Mouse (Mus musculus) heart, embryonic 12.5 days (tissue): Measurements from ENCODE around the gene Kcnmb1. TPM values are rescaled to one million over a fixed set of nuclear protein-coding genes. Genes with fewer than 3 reads are reported as not detected.

Experiments
- ATAC-seq: fragments of 200-750 bp; cut with Nextera tagmentation; 2 replicates; pipeline ENCODE4 v1.8.0; 2017; ENCODE audit warnings: moderate TSS enrichment, moderate library complexity; ENCODE audit not compliant: insufficient number of reproducible peaks, low FRiP score
- H3K27ac ChIP-seq: fragments of 300-500 bp; sonication (generic); 2 replicates; pipeline ENCODE4 v1.5.1; 2016; ENCODE audit warnings: mild to moderate bottlenecking, moderate library complexity; ENCODE audit not compliant: poor library complexity, severe bottlenecking
- H3K27me3 ChIP-seq: fragments of 300-500 bp; sonication (generic); replicated peaks from 2 replicates; pipeline ENCODE4 v1.6.1; 2016; ENCODE audit warnings: mild to moderate bottlenecking, moderate library complexity
- H3K36me3 ChIP-seq: fragments of 300-500 bp; sonication (generic); 2 replicates; pipeline ENCODE4 v1.6.1; 2016; ENCODE audit warnings: mild to moderate bottlenecking, moderate library complexity
- H3K4me1 ChIP-seq: fragments of 300-500 bp; sonication (generic); replicated peaks from 2 replicates; pipeline ENCODE4 v1.6.1; 2016; ENCODE audit warnings: mild to moderate bottlenecking
- H3K4me2 ChIP-seq: fragments of 300-500 bp; sonication (generic); 2 replicates; pipeline ENCODE4 v1.6.1; 2016; ENCODE audit warnings: mild to moderate bottlenecking, moderate library complexity
- H3K4me3 ChIP-seq: fragments of 300-500 bp; sonication (generic); 2 replicates; pipeline ENCODE4 v1.5.1; 2016; ENCODE audit warnings: mild to moderate bottlenecking
- H3K9ac ChIP-seq: fragments of 300-500 bp; sonication (generic); 2 replicates; pipeline ENCODE4 v1.6.1; 2016; ENCODE audit warnings: mild to moderate bottlenecking, moderate library complexity
- H3K9me3 ChIP-seq: fragments of 300-500 bp; sonication (generic); replicated peaks from 2 replicates; pipeline ENCODE4 v1.6.1; 2016; ENCODE audit warnings: mild to moderate bottlenecking, moderate library complexity
- WGBS: fragments of 180-500 bp; shearing (Covaris S2); methylation state at CpG from one replicate; pipeline ENCODE4 v1.1.7; 2016; 5-methylcytosine and 5-hydroxymethylcytosine counted together
- polyA plus RNA-seq: library from polyadenylated mRNA; unstranded; fragments of >200 nt; fragmentation: Nextera tagmentation; extraction: Ambion mirVana; gene quantifications from 2 replicates; pipeline ENCODE4 v1.2.1, GENCODE M21; 2016

Gene Kcnmb1
- polyA plus RNA-seq, 1 experiment from 2014 or later, result 4.6 TPM

DNA sequence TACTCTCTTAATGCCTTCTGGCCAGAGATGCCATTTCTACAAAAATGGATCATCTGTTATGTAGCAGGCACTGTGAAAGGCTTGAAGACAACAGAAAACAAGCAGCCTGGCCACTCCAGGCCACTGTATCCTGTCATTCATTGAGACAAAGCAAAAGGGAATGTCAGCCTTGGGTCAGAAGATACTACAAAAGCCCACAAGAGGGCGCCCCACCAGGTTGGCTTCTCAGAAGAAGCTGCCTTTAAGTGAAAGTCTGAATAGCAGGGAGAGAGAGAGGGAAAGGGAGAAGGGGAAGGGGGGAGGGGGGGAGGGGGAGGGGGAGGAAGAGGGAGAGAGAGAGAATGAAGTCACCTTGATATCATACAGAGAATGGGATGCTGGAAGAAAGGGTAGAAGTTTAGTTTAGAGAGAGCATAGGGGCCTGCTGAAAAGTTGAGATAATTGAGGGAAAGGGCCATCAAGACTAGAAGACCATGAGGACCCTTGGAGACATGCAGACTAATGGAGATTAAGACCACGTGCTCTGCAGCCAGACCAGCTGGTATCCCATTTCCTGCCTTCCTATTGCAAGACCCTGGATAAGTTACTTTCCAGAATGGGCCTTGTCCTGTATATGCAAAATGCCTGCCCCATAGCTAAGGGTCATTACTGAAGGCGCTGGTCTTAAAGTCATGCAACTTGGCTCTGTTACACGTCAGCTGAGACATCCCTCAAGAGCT is 18.6 kb upstream of the Kcnmb1 start:
- Histone ChIP-seq H3K36me3 (no peaks in the 10 kb centered on the region), H3K27me3 (no peaks in the 10 kb centered on the region), H3K9me3 (0 out of 2 replicates have a peak, but pooled peaks cover 3% of the 10 kb centered on the region), H3K27ac (no peak overlapping the region), H3K9ac (no peak overlapping the region), H3K4me2 (no peak overlapping the region), H3K4me3 (no peak overlapping the region), H3K4me1 (no peaks in the 10 kb centered on the region)
- no peak for ATAC-seq
- 51% methylated on average over 4 of the region's 4 CpGs for WGBS

DNA sequence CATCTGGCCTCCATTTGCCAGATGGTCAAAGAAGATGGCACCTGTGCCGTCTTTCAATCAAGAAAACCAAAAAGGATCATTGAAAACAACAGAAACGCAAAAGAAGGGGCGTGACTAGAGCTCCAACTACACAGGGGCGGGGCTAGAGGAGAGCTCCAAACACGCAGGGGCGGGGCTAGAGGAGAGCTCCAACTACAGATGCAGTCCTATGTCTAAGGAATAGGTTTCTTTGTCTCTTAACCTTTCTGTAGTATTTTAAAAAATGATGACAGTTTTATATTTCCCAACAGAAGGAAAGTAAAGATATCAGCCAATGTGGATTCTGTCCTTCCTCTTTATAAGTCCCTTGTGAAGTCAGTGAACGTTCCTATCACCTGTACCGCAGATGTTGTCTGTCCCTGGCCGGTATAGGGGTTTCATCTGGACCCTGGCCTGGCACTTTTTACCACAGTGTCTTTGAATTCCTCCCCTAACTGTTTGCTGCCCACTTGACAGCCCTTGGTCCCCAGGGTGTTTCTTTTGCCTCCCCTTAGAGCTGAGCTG is 18.0 kb upstream of the Kcnmb1 start:
- H3K4me1 ChIP-seq, result no peaks in the 10 kb centered on the region
- ATAC-seq, result no peak
- 0 out of 2 replicates have a peak, but pooled peaks cover 3% of the 10 kb centered on the region for H3K9me3 ChIP-seq
- no peak overlapping the region for H3K27ac ChIP-seq
- H3K4me3 ChIP-seq, result no peak overlapping the region
- H3K4me2 ChIP-seq, result no peak overlapping the region
- no peak overlapping the region for H3K9ac ChIP-seq
- no peaks in the 10 kb centered on the region for H3K27me3 ChIP-seq
- H3K36me3 ChIP-seq, result no peaks in the 10 kb centered on the region
- WGBS, result 83% methylated on average over 9 of the region's 9 CpGs

DNA sequence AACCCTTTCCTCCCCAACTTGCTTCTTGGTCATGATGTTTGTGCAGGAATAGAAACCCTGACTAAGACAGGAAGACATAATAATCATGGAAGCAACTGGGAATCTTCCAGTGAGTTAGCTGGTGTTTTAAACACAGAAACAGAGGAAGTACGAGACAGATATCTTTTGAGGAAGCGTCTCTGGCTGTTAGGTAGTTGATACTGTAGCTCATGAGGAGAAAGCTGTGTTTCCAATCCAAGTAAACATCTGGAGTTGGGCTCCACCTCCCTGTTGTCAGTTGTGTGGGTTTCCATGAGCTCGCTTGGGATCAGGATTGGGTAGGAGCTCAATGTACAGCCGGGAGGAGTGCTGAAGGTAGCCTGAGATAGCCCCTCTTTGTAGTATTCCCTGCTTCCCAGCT is 16.3 kb upstream of the Kcnmb1 start:
- H3K27me3 ChIP-seq, result no peaks in the 10 kb centered on the region
- H3K4me3 ChIP-seq, result no peak overlapping the region
- peaks cover 7% of the 10 kb centered on the region for H3K9me3 ChIP-seq
- H3K36me3 ChIP-seq, result no peaks in the 10 kb centered on the region
- no peak for ATAC-seq
- H3K27ac ChIP-seq, result no peak overlapping the region
- 57% methylated on average over 4 of the region's 4 CpGs for WGBS
- H3K4me2 ChIP-seq, result no peak overlapping the region
- no peaks in the 10 kb centered on the region for H3K4me1 ChIP-seq
- no peak overlapping the region for H3K9ac ChIP-seq

DNA sequence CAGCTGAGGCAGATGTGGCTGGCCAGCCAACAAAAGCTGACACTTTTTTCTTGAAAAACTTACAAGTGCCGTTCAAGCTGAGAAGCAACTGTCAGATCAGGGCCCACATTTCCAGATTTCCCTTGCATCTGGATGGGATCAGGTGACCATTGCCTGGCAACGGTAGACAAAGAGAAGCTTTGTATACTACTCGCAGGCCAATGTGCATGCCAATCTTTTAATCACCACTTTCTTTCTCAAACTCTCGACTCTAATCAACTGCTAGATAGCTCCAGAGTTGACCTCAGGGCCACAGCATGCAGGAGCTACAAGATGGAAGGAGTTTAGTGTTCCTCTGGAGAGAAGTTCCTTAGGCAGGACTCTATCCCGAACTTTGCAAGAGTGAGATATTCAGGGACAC is 11.7 kb upstream of the Kcnmb1 start:
- H3K4me1 ChIP-seq, result no peaks in the 10 kb centered on the region
- no peak overlapping the region for H3K27ac ChIP-seq
- H3K4me2 ChIP-seq, result no peak overlapping the region
- H3K4me3 ChIP-seq, result no peak overlapping the region
- no peak for ATAC-seq
- H3K9me3 ChIP-seq, result peaks cover 4% of the 10 kb centered on the region
- H3K9ac ChIP-seq, result no peak overlapping the region
- H3K27me3 ChIP-seq, result 0 out of 2 replicates have a peak, but pooled peaks cover 3% of the 10 kb centered on the region
- WGBS, result 50% methylated on average over 5 of the region's 5 CpGs
- H3K36me3 ChIP-seq, result no peaks in the 10 kb centered on the region

DNA sequence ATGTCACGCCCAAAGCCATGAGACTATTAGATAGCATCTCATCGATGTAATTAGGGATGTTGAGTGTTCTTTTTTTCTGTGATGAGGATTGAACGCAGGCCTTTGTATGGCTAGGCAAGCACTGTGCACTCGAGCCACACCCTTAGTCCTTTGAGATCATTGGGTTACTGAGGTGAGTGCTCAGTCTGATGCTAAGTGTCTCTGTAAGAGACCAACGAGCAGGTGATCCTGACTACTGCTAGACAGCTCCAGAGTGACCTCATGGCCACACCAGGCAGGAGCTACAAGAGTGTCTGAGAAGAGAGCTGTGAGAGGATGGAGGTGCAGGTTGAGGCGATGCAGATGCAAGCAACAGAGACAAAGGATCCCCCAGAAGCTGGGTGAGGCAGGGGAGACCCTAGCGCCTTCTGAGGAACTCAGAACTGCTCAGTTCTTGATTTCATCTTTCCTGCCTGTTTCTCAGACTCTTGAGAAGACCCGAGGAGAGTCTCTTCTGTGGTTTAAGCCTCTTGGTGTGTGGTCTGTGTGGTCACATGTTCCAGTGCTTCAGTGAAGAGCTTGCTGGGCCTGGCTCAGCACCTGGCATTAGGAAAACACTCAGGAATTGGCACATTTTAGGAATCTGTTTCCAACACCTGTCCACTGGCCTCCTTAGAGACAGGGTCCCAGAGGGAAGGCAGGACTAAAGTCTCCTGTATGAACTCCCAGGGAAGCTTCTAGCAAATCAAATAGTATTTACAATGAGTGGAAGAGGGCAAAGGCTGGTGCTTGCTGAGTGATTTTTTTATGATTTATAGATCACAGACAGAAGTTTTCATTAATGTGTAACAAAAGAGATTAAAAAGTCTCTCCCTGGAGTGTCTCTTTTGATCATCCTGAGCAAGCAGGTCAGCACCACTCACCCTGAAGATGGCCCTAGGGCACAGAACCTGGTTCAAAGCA is 10.9 kb upstream of the Kcnmb1 start:
- no peak overlapping the region for H3K4me2 ChIP-seq
- WGBS, result 73% methylated on average over 8 of the region's 8 CpGs
- 0 out of 2 replicates have a peak, but pooled peaks cover 8% of the 10 kb centered on the region for H3K27me3 ChIP-seq
- ATAC-seq, result no peak
- H3K4me1 ChIP-seq, result no peaks in the 10 kb centered on the region
- peaks cover 4% of the 10 kb centered on the region for H3K9me3 ChIP-seq
- no peak overlapping the region for H3K27ac ChIP-seq
- no peak overlapping the region for H3K9ac ChIP-seq
- H3K4me3 ChIP-seq, result no peak overlapping the region
- H3K36me3 ChIP-seq, result no peaks in the 10 kb centered on the region

DNA sequence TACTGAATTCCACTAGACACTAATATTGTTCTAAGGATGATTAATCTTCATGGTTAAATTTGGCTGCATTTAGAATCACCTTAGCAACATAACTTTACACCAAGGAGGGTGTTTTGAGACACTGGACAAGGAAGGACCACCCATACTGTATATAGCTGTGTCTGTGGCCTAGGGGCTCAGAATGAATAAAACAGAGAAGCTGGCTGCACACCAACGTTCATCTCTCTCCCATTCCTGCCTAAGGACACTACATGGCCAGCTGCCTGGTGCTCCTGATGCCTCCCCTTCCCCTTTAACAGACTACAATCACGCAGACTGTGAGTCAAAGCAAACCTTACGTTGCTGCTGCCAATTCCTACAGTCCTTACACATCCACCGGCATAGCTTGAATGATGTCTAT is 6.8 kb upstream of the Kcnmb1 start:
- no peak overlapping the region for H3K9ac ChIP-seq
- 72% methylated on average over 4 of the region's 4 CpGs for WGBS

DNA sequence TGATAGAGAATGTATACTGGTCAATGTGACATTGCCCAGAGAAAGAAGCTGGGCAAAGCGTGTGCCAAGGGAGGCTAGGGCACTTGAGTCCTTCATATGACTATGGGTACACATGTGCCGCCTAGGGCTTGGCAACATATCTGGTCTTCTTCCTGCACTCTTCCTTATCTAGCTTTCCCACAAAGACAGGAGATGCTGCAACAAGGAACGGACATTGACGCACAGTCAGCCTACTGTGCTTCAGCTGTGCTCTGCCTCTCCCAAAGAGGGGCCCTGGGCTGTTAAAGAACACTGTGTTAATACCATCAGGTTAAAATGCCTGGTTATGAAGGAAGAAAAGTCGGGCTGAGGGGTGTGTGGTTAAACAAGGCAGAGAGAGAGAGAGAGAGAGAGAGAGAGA is 6.2 kb upstream of the Kcnmb1 start:
- Histone ChIP-seq H3K27ac (no peak overlapping the region), H3K9ac (no peak overlapping the region), H3K36me3 (no peaks in the 10 kb centered on the region), H3K4me3 (no peak overlapping the region), H3K4me1 (no peaks in the 10 kb centered on the region), H3K27me3 (0 out of 2 replicates have a peak, but pooled peaks cover 8% of the 10 kb centered on the region), H3K4me2 (no peak overlapping the region), H3K9me3 (no peaks in the 10 kb centered on the region)
- WGBS, result 60% methylated on average over 5 of the region's 5 CpGs
- ATAC-seq, result no peak

More for the DNA sequence above, 6.8 kb upstream of the Kcnmb1 start:
- H3K9me3 ChIP-seq, result no peaks in the 10 kb centered on the region
- no peak overlapping the region for H3K4me2 ChIP-seq
- H3K27me3 ChIP-seq, result 0 out of 2 replicates have a peak, but pooled peaks cover 8% of the 10 kb centered on the region
- no peaks in the 10 kb centered on the region for H3K4me1 ChIP-seq
- H3K4me3 ChIP-seq, result no peak overlapping the region
- H3K27ac ChIP-seq, result no peak overlapping the region
- H3K36me3 ChIP-seq, result no peaks in the 10 kb centered on the region
- ATAC-seq, result no peak

DNA sequence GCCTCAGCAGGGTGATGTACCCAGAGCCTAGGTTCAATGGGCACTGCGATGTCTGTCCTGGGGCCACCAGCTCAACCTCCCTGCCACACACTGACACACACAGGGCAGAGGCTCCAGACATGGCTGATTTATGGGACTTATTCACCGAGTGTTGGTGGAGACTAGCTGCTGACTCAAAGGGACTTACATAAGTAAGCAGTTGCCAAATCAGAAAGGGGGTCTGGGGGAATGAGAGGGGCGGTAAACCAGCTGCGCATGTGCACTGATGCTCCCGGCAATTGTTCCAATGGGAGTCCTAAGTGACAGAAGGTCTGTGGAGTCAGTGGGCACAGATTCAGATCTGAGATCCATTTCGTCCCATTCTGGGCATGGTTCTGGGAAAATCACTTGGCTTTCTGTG is 5.2 kb upstream of the Kcnmb1 start:
- ATAC-seq, result no peak
- H3K4me1 ChIP-seq, result peaks cover 7% of the 10 kb centered on the region
- WGBS, result 86% methylated on average over 6 of the region's 6 CpGs
- no peaks in the 10 kb centered on the region for H3K9me3 ChIP-seq
- H3K36me3 ChIP-seq, result no peaks in the 10 kb centered on the region
- H3K27me3 ChIP-seq, result 0 out of 2 replicates have a peak, but pooled peaks cover 8% of the 10 kb centered on the region
- no peak overlapping the region for H3K4me3 ChIP-seq
- H3K27ac ChIP-seq, result no peak overlapping the region
- H3K9ac ChIP-seq, result no peak overlapping the region
- no peak overlapping the region for H3K4me2 ChIP-seq

DNA sequence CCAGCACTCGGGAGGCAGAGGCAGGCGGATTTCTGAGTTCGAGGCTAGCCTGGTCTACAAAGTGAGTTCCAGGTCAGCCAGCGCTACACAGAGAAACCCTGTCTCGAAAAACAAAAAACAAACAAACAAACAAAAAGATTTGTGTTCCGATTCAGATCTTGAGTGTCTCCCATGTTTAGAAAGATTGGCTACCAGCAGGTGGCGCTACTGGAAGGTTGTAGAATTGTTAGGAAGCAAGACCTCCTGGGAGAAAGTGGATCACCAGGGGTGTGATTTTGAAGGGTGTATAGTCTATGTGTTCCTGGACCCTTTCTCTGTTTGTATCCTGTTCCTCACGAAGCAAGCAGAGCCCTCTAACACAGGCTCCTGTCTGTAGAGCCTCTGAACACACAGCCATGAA is 4.1 kb upstream of the Kcnmb1 start:
- no peaks in the 10 kb centered on the region for H3K36me3 ChIP-seq
- no peak overlapping the region for H3K4me3 ChIP-seq
- no peak for ATAC-seq
- H3K27ac ChIP-seq, result no peak overlapping the region
- H3K9ac ChIP-seq, result no peak overlapping the region
- H3K27me3 ChIP-seq, result 0 out of 2 replicates have a peak, but pooled peaks cover 8% of the 10 kb centered on the region
- H3K4me2 ChIP-seq, result no peak overlapping the region
- H3K9me3 ChIP-seq, result no peaks in the 10 kb centered on the region
- peaks cover 18% of the 10 kb centered on the region for H3K4me1 ChIP-seq
- WGBS, result 71% methylated on average over 8 of the region's 8 CpGs

DNA sequence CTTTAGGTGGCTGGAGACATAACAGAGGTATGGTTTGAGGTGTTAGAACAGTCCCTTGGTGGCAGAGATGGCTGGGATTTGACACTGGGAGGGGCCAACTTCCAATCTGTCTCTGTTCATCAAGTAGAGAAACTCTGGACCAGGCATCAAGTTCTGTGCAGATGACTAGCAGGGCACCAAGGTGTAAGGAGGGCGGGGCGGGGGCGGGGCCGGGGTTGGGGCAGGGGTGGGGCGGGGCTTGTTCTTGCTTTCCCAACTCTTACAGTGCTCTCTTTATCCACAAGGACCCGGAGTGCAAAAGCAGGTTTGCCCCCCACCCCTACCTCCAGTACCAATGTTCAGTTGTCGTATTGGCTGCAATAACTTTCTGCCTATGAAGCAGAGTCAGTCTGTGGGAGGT is 635 bp upstream of the Kcnmb1 start:
- no peaks in the 10 kb centered on the region for H3K9me3 ChIP-seq
- no peak for ATAC-seq
- H3K9ac ChIP-seq, result no peak overlapping the region
- 0 out of 2 replicates have a peak overlapping the region, but pooled peaks have one; percentile 19 for H3K27ac ChIP-seq
- peaks cover 23% of the 10 kb centered on the region for H3K4me1 ChIP-seq
- H3K27me3 ChIP-seq, result no peaks in the 10 kb centered on the region
- no peak overlapping the region for H3K4me2 ChIP-seq
- no peaks in the 10 kb centered on the region for H3K36me3 ChIP-seq
- WGBS, result 38% methylated on average over 7 of the region's 7 CpGs
- no peak overlapping the region for H3K4me3 ChIP-seq

DNA sequence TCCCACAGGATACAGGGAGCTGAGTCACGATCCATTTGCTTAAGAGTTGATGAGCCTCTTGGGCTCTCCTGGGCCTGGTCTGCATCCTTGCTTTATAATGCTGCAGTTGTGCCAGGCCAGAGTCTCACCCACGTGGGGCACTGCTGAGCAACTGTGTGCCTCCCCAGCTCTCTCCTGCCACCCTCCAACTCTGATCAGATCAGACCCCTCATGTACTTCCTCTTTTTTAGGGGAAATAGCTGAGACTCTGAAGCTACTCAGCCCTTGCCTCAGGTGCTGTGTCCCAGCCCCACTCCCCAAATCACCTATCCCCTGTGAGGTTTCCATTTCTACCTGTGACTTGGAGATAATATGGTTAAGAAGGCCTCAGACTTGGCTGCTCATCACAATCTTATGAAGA is 2.6 kb downstream of the Kcnmb1 start:
- Histone ChIP-seq H3K27ac (no peak overlapping the region), H3K4me1 (peaks cover 23% of the 10 kb centered on the region), H3K36me3 (no peaks in the 10 kb centered on the region), H3K4me2 (no peak overlapping the region), H3K27me3 (no peaks in the 10 kb centered on the region), H3K9me3 (no peaks in the 10 kb centered on the region), H3K9ac (no peak overlapping the region), H3K4me3 (no peak overlapping the region)
- no peak for ATAC-seq
- 70% methylated on average over 2 of the region's 2 CpGs for WGBS
